Mouse (Mus musculus) frontal cortex, adult (tissue): Measurements from ENCODE around the gene Gm10720.
"Not testable (repeated sequence)": the region's sequence is repeated elsewhere in the genome, so short reads cannot be mapped to it uniquely, and the experiment has no call there.

Experiments used
- ATAC-seq: cut with Nextera tagmentation; 2 replicates; pipeline ENCODE4 v1.9.2; 2017; ENCODE audit warnings: mild to moderate bottlenecking, moderate library complexity, mixed read lengths; ENCODE audit not compliant: low TSS enrichment

Gm10720 gene

DNA sequence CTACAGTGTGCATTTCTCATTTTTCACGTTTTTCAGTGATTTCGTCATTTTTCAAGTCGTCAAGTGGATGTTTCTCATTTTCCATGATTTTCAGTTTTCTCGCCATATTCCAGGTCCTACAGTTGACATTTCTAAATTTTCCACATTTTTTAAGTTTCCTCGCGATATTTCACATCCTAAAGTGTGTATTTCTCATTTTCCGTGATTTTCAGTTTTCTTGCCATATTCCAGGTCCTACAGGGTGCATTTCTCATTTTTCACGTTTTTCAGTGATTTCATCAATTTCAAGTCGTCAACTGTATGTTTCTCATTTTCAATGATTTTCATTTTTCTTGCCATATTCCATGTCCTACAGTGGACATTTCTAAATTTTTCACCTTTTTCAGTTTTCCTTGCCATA, at the start of gene Gm10720:
Gm10720 (plus strand) TSS at position 301 of the 400 bp plus-strand sequence.
- not testable (repeated sequence) for ATAC-seq

GRCm38 (mm10) chr9:3000445-3000972, 14.9 kb upstream of the Gm10720 start, which contains the start of gene Gm10722:
TSS of gene Gm10722 (plus strand) at chr9:3000922.
- not testable (repeated sequence) for ATAC-seq

DNA sequence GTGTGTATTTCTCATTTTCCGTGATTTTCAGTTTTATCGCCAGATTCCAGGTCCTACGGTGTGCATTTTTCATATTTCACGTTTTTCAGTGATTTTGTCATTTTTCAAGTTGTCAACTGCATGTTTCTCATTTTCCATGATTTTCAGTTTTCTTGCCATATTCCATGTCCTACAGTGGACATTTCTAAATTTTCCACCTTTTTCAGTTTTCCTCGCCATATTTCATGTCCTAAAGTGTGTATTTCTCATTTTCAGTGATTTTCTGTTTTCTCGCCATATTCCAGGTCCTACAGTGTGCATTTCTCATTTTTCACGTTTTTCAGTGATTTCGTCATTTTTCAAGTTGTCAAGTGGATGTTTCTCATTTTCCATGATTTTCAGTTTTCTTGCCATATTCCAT, 14.4 kb upstream of the Gm10720 start:
- not testable (repeated sequence) for ATAC-seq

DNA sequence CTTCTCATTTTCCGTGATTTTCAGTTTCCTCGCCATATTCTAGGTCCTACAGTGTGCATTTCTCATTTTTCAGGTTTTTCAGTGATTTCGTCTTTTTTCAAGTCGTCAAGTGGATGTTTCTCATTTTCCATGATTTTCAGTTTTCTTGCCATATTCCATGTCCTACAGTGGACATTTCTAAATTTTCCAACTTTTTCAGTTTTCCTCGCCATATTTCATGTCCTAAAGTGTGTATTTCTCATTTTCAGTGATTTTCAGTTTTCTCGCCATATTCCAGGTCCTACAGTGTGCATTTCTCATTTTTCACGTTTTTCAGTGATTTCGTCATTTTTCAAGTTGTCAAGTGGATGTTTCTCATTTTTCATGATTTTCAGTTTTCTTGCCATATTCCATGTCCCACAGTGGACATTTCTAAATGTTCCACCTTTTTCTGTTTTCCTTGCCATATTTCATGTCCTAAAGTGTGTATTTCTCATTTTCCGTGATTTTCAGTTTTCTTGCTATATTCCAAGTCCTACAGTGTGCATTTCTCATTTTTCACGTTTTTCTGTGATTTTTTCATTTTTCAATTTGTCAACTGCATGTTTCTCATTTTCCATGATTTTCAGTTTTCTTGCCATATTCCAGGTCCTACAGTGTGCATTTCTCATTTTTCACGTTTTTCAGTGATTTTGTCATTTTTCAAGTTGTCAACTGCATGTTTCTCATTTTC, 13.3 kb upstream of the Gm10720 start:
- ATAC-seq: peak; percentile 56; the same call in 1 of the 2 replicates

DNA sequence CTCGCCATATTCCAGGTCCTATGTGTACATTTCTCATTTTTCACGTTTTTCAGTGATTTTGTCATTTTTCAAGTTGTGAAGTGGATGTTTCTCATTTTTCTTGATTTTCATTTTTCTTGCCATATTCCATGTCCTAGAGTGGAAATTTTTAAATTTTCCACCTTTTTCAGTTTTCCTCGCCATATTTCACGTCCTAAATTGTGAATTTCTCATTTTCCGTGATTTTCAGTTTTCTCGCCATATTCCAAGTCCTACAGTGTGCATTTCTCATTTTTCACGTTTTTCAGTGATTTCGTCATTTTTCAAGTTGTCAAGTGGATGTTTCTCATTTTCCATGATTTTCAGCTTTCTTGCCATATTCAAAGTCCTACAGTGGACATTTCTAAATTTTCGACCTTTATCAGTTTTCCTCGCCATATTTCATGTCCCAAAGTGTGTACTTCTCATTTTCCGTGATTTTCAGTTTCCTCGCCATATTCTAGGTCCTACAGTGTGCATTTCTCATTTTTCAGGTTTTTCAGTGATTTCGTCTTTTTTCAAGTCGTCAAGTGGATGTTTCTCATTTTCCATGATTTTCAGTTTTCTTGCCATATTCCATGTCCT, 12.6 kb upstream of the Gm10720 start, which contains the start of gene Gm11168:
Gm11168 (plus strand) TSS at position 553 of the 603 bp plus-strand sequence.
- not testable (repeated sequence) for ATAC-seq

DNA sequence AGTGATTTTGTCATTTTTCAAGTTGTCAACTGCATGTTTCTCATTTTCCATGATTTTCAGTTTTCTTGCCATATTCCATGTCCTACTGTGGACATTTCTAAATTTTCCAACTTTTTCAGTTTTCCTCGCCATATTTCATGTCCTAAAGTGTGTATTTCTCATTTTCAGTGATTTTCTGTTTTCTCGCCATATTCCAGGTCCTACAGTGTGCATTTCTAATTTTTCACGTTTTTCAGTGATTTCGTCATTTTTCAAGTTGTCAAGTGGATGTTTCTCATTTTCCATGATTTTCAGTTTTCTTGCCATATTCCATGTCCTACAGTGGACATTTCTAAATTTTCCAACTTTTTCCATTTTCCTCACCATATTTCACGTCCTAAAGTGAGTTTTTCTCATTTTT, 9.3 kb upstream of the Gm10720 start:
- peak; percentile 56; the same call in 1 of the 2 replicates for ATAC-seq

DNA sequence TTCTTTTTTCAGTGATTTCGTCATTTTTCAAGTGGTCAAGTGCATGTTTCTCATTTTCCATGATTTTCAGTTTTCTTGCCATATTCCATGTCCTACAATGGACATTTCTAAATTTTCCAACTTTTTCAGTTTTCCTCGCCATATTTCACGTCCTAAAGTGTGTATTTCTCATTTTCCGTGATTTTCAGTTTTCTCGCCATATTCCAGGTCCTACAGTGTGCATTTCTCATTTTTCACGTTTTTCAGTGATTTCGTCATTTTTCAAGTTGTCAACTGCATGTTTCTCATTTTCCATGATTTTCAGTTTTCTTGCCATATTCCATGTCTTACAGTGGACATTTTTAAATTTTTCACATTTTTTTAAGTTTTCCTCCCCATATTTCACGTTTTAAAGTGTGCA, 8.8 kb upstream of the Gm10720 start:
- not testable (repeated sequence) for ATAC-seq

- peak; percentile 31; the same call in 1 of the 2 replicates for ATAC-seq
These were observed 8.2 kb upstream of the Gm10720 start for GRCm38 (mm10) chr9:3007272-3007671.

DNA sequence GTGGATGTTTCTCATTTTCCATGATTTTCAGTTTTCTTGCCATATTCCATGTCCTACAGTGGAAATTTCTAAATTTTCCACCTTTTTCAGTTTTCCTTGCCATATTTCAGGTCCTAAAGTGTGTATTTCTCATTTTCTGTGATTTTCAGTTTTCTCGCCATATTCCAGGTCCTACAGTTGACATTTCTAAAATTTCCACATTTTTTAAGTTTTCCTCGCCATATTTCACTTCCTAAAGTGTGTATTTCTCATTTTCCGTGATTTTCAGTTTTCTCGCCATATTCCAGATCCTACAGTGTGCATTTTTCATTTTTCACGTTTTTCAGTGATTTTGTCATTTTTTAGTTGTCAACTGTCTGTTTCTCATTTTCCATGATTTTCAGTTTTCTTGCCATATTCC, 6.1 kb upstream of the Gm10720 start:
- ATAC-seq: peak; percentile 34

GRCm38 (mm10) chr9:3012054-3012621, 3.3 kb upstream of the Gm10720 start:
- ATAC-seq: peak; percentile 66

GRCm38 (mm10) chr9:3012733-3013279, 2.6 kb upstream of the Gm10720 start, which contains the start of gene Gm10721:
TSS of gene Gm10721 (plus strand) at chr9:3013140.
- ATAC-seq: peak; percentile 48

DNA sequence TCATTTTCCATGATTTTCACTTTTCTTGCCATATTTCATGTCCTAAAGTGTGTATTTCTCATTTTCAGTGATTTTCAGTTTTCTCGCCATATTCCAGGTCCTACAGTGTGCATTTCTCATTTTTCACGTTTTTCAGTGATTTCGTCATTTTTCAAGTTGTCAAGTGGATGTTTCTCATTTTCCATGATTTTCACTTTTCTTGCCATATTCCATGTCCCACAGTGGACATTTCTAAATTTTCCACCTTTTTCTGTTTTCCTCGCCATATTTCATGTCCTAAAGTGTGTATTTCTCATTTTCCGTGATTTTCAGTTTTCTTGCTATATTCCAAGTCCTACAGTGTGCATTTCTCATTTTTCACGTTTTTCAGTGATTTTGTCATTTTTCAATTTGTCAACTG, 442 bp downstream of the Gm10720 start:
- not testable (repeated sequence) for ATAC-seq

GRCm38 (mm10) chr9:3017108-3017507, 1.7 kb downstream of the Gm10720 start, which contains the start of gene Gm10719:
TSS of gene Gm10719 (plus strand) at chr9:3017408.
- ATAC-seq: not testable (repeated sequence)

GRCm38 (mm10) chr9:3018944-3019343, 3.5 kb downstream of the Gm10720 start:
- not testable (repeated sequence) for ATAC-seq

DNA sequence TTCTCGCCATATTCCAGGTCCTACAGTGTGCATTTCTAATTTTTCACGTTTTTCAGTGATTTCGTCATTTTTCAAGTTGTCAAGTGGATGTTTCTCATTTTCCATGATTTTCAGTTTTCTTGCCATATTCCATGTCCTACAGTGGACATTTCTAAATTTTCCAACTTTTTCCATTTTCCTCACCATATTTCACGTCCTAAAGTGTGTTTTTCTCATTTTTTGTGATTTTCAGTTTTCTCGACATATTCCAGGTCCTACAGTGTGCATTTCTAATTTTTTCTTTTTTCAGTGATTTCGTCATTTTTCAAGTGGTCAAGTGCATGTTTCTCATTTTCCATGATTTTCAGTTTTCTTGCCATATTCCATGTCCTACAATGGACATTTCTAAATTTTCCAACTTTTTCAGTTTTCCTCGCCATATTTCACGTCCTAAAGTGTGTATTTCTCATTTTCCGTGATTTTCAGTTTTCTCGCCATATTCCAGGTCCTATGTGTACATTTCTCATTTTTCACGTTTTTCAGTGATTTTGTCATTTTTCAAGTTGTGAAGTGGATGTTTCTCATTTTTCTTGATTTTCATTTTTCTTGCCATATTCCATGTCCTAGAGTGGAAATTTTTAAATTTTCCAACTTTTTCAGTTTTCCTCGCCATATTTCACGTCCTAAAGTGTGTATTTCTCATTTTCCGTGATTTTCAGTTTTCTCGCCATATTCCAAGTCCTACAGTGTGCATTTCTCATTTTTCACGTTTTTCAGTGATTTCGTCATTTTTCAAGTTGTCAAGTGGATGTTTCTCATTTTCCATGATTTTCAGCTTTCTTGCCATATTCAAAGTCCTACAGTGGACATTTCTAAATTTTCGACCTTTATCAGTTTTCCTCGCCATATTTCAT, 4.6 kb downstream of the Gm10720 start:
- ATAC-seq: peak; percentile 45

- ATAC-seq: not testable (repeated sequence)
These were observed 7.0 kb downstream of the Gm10720 start for GRCm38 (mm10) chr9:3022316-3023008.

DNA sequence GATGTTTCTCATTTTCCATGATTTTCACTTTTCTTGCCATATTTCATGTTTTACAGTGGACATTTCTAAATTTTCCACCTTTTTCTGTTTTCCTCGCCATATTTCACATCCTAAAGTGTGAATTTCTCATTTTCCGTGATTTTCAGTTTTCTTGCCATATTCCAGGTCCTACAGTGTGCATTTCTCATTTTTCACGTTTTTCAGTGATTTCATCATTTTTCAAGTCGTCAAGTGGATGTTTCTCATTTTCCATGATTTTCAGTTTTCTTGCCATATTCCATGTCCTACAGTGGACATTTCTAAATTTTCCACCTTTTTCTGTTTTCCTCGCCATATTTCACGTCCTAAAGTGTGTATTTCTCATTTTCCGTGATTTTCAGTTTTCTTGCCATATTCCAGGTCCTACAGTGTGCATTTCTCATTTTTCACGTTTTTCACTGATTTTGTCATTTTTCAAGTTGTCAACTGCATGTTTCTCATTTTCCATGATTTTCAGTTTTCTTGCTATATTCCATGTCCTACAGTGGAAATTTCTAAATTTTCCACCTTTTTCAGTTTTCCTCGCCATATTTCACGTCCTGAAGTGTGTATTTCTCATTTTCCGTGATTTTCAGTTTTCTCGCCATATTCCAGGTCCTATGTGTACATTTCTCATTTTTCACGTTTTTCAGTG, 8.0 kb downstream of the Gm10720 start, which contains the start of gene Gm10718:
Gm10718 (plus strand) TSS at position 236 of the 673 bp plus-strand sequence.
- ATAC-seq: not testable (repeated sequence)

DNA sequence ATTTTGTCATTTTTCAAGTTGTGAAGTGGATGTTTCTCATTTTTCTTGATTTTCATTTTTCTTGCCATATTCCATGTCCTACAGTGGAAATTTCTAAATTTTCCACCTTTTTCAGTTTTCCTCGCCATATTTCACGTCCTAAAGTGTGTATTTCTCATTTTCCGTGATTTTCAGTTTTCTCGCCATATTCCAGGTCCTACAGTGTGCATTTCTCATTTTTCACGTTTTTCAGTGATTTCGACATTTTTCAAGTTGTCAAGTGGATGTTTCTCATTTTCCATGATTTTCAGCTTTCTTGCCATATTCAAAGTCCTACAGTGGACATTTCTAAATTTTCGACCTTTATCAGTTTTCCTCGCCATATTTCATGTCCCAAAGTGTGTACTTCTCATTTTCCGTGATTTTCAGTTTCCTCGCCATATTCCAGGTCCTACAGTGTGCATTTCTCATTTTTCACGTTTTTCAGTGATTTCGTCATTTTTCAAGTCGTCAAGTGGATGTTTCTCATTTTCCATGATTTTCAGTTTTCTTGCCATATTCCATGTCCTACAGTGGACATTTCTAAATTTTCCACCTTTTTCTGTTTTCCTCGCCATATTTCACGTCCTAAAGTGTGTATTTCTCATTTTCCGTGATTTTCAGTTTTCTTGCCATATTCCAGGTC, 8.7 kb downstream of the Gm10720 start:
- ATAC-seq: not testable (repeated sequence)

DNA sequence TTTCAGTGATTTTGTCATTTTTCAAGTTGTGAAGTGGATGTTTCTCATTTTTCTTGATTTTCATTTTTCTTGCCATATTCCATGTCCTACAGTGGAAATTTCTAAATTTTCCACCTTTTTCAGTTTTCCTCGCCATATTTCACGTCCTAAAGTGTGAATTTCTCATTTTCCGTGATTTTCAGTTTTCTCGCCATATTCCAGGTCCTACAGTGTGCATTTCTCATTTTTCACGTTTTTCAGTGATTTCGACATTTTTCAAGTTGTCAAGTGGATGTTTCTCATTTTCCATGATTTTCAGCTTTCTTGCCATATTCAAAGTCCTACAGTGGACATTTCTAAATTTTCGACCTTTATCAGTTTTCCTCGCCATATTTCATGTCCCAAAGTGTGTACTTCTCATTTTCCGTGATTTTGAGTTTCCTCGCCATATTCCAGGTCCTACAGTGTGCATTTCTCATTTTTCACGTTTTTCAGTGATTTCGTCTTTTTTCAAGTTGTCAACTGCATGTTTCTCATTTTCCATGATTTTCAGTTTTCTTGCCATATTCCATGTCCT, 9.5 kb downstream of the Gm10720 start, which contains the start of gene Gm10717:
Gm10717 (plus strand) TSS at position 506 of the 556 bp plus-strand sequence.
- ATAC-seq: not testable (repeated sequence)
